Mouse (Mus musculus): ENCODE data around the gene Slc39a13.

DNA sequence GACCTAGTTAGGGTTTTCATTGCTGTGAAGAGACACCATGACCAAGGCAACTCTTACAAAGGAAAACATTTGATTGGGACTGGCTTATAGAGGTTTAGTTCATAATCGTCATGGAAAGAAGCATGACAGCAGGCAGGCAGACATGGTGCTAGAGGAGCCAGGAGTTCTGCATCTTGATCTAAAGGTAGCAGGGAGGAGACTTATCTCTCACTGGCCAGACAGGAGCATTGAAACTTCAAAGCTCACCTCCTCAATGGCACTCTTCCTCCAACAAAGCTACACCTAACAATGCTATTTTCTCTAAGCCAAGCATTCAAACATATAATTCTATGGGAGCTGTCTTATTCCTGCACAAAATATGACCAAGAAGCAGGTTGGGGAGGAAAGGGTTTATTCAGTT is 43.7 kb downstream of the Slc39a13 start:
- TF ChIP-seq POLR2A (IDR thresholded peaks at IDR 0.05; ENCODE audit: borderline replicate concordance, extremely low read depth, low read depth, low read length), result no peak
- TF ChIP-seq CTCF (IDR thresholded peaks at IDR 0.05; ENCODE audit: insufficient read depth, low read length), result no peak

Measured in lung, adult 2 months (tissue).